Mouse (Mus musculus) liver, embryonic 14.5 days (tissue): ENCODE results near the gene Drd1. TPM values are rescaled to one million over a fixed set of nuclear protein-coding genes. Genes with fewer than 3 reads are reported as not detected.

Experiments used
- ATAC-seq: fragments of 200-750 bp; cut with Nextera tagmentation; 2 replicates; pipeline ENCODE4 v1.8.0; 2017; ENCODE audit warnings: moderate number of reproducible peaks, mild to moderate bottlenecking, moderate library complexity; ENCODE audit not compliant: insufficient read depth
- DNase-seq, 3 experiments: peaks; one replicate each; pipeline ENCODE4 v3.0.0-alpha.2; 2012 to 2013; ENCODE audit warnings: low read depth in 3 of 3, low spot score in 3 of 3
- H3K27ac ChIP-seq: fragments of 300-500 bp; sonication (generic); 2 replicates; pipeline ENCODE4 v1.5.1; 2014; ENCODE audit warnings: moderate library complexity, mild to moderate bottlenecking, control low read depth, inconsistent platforms
- H3K27me3 ChIP-seq: fragments of 300-500 bp; sonication (generic); 2 replicates; pipeline ENCODE4 v1.6.1; 2014; ENCODE audit warnings: mild to moderate bottlenecking, low read length, moderate library complexity; ENCODE audit not compliant: control insufficient read depth, insufficient read depth
- H3K36me3 ChIP-seq: fragments of 300-500 bp; sonication (generic); replicated peaks from 2 replicates; pipeline ENCODE4 v1.6.1; 2014; ENCODE audit warnings: low read depth; ENCODE audit not compliant: control insufficient read depth, insufficient read depth
- H3K4me1 ChIP-seq, 2 experiments: fragments of 200-500 bp in 1 of 2; fragments of 300-500 bp in 1 of 2; sonication (generic) in 1 of 2; replicated peaks; 2 replicates each; pipeline ENCODE4 v1.6.1; 2012 to 2014; ENCODE audit warnings: antibody characterized with exemption in 1 of 2, inconsistent platforms in 1 of 2, low read length in 1 of 2; ENCODE audit not compliant: control insufficient read depth in 2 of 2, insufficient read depth in 2 of 2
- H3K4me2 ChIP-seq: fragments of 300-500 bp; sonication (generic); 2 replicates; pipeline ENCODE4 v1.6.1; 2014; ENCODE audit warnings: low read depth, mild to moderate bottlenecking, control low read depth, moderate library complexity
- H3K4me3 ChIP-seq, 2 experiments: fragments of 200-500 bp in 1 of 2; fragments of 300-500 bp in 1 of 2; sonication (generic) in 1 of 2; 2 replicates each; pipeline ENCODE4 v1.5.1; 2012 to 2014; ENCODE audit warnings: low read depth in 2 of 2, low read length in 2 of 2, mild to moderate bottlenecking in 2 of 2, control low read depth in 1 of 2, inconsistent platforms in 1 of 2, moderate library complexity in 1 of 2; ENCODE audit not compliant: insufficient read depth in 1 of 2
- H3K9ac ChIP-seq: fragments of 300-500 bp; sonication (generic); replicated peaks from 2 replicates; pipeline ENCODE4 v1.6.1; 2014; ENCODE audit warnings: mild to moderate bottlenecking, control low read depth, moderate library complexity
- H3K9me3 ChIP-seq: fragments of 300-500 bp; sonication (generic); 2 replicates; pipeline ENCODE4 v1.6.1; 2016; ENCODE audit warnings: low read length, mixed read lengths; ENCODE audit not compliant: control insufficient read depth
- CTCF ChIP-seq: IDR thresholded peaks from 2 replicates; pipeline ENCODE4 v1.5.1; 2016; ENCODE audit warnings: antibody characterized with exemption, low read depth, control low read depth
- EP300 ChIP-seq: IDR thresholded peaks from 2 replicates; pipeline ENCODE4 v1.6.1; 2016; ENCODE audit warnings: antibody characterized with exemption, low read depth
- WGBS: fragments of 180-500 bp; shearing (Covaris S2); extraction: QIAGEN DNeasy Blood & Tissue Kit; methylation state at CpG from one replicate; pipeline ENCODE4 v1.1.7; 2014; ENCODE audit not compliant: insufficient replicate concordance; 5-methylcytosine and 5-hydroxymethylcytosine counted together
- polyA plus RNA-seq, 2 experiments: library from polyadenylated mRNA; depleted of rRNA in 1 of 2; stranded (reverse) in 1 of 2; unstranded in 1 of 2; fragments of >200 nt; fragmentation: Nextera tagmentation in 1 of 2; extraction: Ambion mirVana in 1 of 2; gene quantifications; 2 replicates each; pipeline versions ENCODE4 v1.2.1 to v1.2.3; 2012 to 2014

Drd1 gene
- polyA plus RNA-seq, 2 experiments, result not detected

DNA sequence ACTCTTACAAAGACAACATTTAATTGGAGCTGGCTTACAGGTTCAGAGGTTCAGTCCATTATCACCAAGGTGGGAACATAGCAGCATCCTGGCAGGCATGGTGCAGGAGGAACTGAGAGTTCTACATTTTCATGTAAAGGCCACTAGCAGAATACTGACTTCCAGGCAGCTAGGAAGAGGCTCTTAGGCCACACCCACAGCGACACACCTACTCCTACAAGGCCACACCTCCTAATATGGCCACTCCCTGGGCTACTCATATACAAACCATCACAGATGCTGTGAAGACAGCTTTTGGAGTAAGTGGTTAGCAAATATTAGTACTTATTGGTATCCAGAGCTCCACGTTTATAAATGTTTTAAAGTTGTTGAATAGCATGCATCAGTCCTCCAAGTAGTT is 19.9 kb upstream of the Drd1 start:
- no peak overlapping the region for H3K27ac ChIP-seq
- peak in 1 of 3 experiments; percentile 24 for DNase-seq
- 56% methylated on average over 2 of the region's 2 CpGs for WGBS

GRCm38 (mm10) chr13:54073491-54073890 is 18.0 kb upstream of the Drd1 start:
- H3K4me2 ChIP-seq, result peak overlapping the region; percentile 79
- TF ChIP-seq CTCF (no peak), EP300 (no peak)
- WGBS, result 69% methylated on average over 2 of the region's 2 CpGs
- H3K9ac ChIP-seq, result no peak overlapping the region
- H3K9me3 ChIP-seq, result no peaks in the 10 kb centered on the region
- ATAC-seq, result no peak
- no peak overlapping the region for H3K27ac ChIP-seq
- peak overlapping the region; percentile 75 to 78; a peak in 3 of 4 replicates for H3K4me3 ChIP-seq
- no peaks in the 10 kb centered on the region for H3K36me3 ChIP-seq
- H3K4me1 ChIP-seq, result peaks cover 2 to 28% of the 10 kb centered on the region in 2 experiments; a peak in 3 of 4 replicates
- DNase-seq, result no peak
- no peaks in the 10 kb centered on the region for H3K27me3 ChIP-seq

More for the DNA sequence above, 19.9 kb upstream of the Drd1 start:
- Histone ChIP-seq H3K4me1 (peaks cover 2 to 40% of the 10 kb centered on the region in 2 experiments; a peak in 3 of 4 replicates), H3K4me3 (no peak overlapping the region), H3K27me3 (no peaks in the 10 kb centered on the region), H3K4me2 (no peak overlapping the region), H3K9me3 (no peaks in the 10 kb centered on the region), H3K36me3 (no peaks in the 10 kb centered on the region), H3K9ac (no peak overlapping the region)
- TF ChIP-seq EP300, result no peak
- no peak for TF ChIP-seq CTCF
- no peak for ATAC-seq

- Histone ChIP-seq H3K9me3 (no peaks in the 10 kb centered on the region), H3K9ac (peak overlapping the region; percentile 73), H3K4me3 (peak overlapping the region; percentile 75 to 78), H3K27ac (peak overlapping the region; percentile 1), H3K27me3 (no peaks in the 10 kb centered on the region), H3K4me2 (peak overlapping the region; percentile 79), H3K4me1 (peaks cover 2 to 28% of the 10 kb centered on the region in 2 experiments; a peak in 3 of 4 replicates), H3K36me3 (no peaks in the 10 kb centered on the region)
- no peak for DNase-seq
- WGBS, result 0% methylated on average over 1 of the region's 1 CpGs
- ATAC-seq, result peak; percentile 29; the same call in 1 of the 2 replicates
- TF ChIP-seq EP300 (no peak), CTCF (no peak)
Measured at GRCm38 (mm10) chr13:54073066-54073465, 17.6 kb upstream of the Drd1 start.

GRCm38 (mm10) chr13:54072526-54073057 is 17.1 kb upstream of the Drd1 start:
- no peaks in the 10 kb centered on the region for H3K27me3 ChIP-seq
- 5% methylated on average over 10 of the region's 10 CpGs for WGBS
- DNase-seq (no peak), ATAC-seq (no peak)
- peaks cover 2 to 27% of the 10 kb centered on the region in 2 experiments; a peak in 3 of 4 replicates for H3K4me1 ChIP-seq
- H3K9me3 ChIP-seq, result no peaks in the 10 kb centered on the region
- H3K27ac ChIP-seq, result peak overlapping the region; percentile 1
- H3K9ac ChIP-seq, result peak overlapping the region; percentile 73
- TF ChIP-seq EP300 (no peak), CTCF (no peak)
- peak overlapping the region; percentile 75 to 78 for H3K4me3 ChIP-seq
- H3K4me2 ChIP-seq, result peak overlapping the region; percentile 79
- H3K36me3 ChIP-seq, result no peaks in the 10 kb centered on the region

DNA sequence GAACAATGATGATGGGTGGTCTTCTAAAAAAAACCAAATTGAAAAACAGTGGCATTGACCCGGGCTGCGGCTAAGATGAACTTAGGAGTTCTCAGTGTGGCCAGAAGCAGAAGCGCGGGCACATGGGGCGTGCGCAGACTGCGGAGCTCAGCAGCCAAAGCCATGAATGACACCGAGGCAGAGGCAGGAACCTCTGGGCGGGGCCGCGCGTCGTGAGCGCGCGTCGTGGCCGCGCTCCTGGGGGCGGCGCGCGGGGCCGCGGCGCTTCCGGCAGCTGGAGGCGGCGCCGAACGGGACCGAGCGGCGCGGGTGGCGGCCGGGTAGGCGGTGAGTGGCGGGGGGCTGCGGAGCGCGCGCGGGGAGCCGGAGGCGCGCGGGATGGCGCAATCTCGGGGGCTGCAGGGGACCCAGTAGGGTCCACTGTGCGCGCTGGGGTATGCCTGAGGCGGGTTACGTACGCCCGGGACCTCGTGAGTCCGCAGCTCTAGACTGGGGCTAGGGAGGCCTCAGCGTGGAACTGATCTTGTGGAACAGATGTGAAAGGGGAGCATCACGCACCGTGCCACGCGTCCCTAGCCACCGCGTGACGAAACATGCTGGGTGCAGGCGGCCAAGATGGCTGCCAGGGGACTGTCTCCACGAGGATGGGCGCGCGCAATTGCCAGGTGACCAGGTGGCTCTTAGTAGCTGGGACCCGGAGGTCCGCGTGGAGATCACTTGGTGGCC is 16.3 kb upstream of the Drd1 start, which contains the start of gene Sfxn1:
TSS of gene Sfxn1 (plus strand) at position 264 of the 726 bp plus-strand sequence.
- peak within 1 kb of the TSS; percentile 75 to 78 for H3K4me3 ChIP-seq
- peaks cover 2 to 18% of the 10 kb centered on the region in 2 experiments; a peak in 3 of 4 replicates for H3K4me1 ChIP-seq
- under 1% methylated on average over 74 of the region's 74 CpGs for WGBS
- H3K9me3 ChIP-seq, result no peaks in the 10 kb centered on the region
- ATAC-seq, result peak; percentile 86
- H3K4me2 ChIP-seq, result peak within 1 kb of the TSS; percentile 79
- H3K27ac ChIP-seq, result peak within 1 kb of the TSS; percentile 1
- no peaks in the 10 kb centered on the region for H3K27me3 ChIP-seq
- H3K36me3 ChIP-seq, result no peaks in the 10 kb centered on the region
- peak within 1 kb of the TSS; percentile 73 for H3K9ac ChIP-seq
- peak in 2 of 3 experiments; percentile 55 to 59 for DNase-seq
- no peak for TF ChIP-seq EP300
- no peak for TF ChIP-seq CTCF
